Mouse (Mus musculus): ENCODE data around the gene Srrm2.

DNA sequence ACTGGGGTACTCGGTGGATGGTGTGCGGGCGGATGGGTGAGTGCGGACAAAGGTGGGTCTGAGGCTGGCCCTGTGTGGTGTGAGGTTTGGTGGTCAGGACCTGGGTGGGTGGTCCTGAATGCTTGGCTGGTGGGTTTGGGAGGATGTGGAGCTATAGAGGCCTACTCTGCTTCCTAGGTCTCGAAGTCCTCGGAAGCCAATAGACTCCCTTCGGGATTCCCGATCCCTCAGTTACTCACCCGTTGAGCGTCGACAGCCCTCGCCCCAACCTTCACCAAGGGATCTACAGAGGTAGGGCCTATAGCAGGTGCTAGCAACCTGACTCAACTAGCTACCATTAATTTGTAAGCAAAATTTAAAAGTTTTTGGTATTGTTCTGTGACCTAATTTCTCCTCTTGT lies 33.3 kb downstream of the Srrm2 start:
- TF ChIP-seq CTCF (IDR thresholded peaks at IDR 0.05; ENCODE audit: low read depth) (no peak), EP300 (IDR thresholded peaks at IDR 0.05; ENCODE audit: low read depth) (no peak)

Data from liver, postnatal 0 days (tissue).